Mouse (Mus musculus): ENCODE results near the gene Sema3b. TPM values are rescaled to one million over a fixed set of nuclear protein-coding genes. Genes with fewer than 3 reads are reported as not detected.

Gene Sema3b
- polyA plus RNA-seq, 1 experiment, result not detected

DNA sequence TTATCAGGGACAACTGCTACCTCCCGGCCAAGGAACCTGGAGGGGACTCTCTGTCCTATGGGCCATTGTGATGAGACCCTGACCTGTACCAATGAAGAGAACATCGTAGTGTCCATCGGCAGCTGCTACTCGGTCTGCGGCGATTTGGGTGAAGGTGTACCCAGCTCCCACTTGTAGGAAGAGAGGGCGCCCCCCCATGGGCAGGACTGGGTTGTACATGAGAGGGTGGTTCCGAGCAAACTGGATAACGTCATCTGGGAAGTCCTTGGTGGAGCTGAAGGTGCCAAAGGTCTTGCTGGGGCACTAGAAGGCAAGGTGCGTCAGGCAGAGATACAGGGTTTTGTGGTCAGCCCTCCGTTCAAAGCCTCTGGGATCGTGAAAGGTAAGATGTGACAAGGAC, 8.3 kb downstream of the Sema3b start:
- Histone ChIP-seq H3K36me3 (ENCODE audit: control insufficient read depth) (peaks cover 5% of the 10 kb centered on the region), H3K9me3 (ENCODE audit: control insufficient read depth, low read length) (no peaks in the 10 kb centered on the region), H3K4me3 (replicated peaks) (no peak overlapping the region), H3K27me3 (ENCODE audit: control insufficient read depth) (peaks cover 49% of the 10 kb centered on the region), H3K4me1 (ENCODE audit: control insufficient read depth) (peaks cover 55% of the 10 kb centered on the region)
- TF ChIP-seq GATA1 (IDR thresholded peaks at IDR 0.05; ENCODE audit: low read length) (no peak), TAL1 (IDR thresholded peaks at IDR 0.05; ENCODE audit: low read length) (no peak)

DNA sequence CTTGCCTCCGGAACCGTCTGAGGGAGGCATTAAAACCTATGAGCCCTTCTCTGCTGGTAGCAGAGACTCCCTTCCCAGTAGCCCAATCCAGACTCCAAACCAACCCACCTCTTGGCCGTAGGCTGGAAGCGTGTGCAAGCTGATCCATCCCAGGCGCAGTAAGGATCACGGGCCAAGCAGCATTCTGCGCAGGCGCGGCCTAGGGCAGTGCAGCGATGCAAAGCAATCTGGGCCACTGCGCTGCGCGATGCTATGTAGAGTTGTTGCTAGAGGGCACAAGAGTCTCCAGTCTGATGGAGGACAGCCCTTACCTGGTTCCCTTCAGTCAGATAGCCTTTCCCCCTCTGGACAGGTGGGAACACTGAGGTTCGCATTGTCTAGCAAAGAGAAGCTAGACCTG, 9.2 kb downstream of the Sema3b start:
- Histone ChIP-seq H3K27me3 (ENCODE audit: control insufficient read depth) (peaks cover 45% of the 10 kb centered on the region), H3K9me3 (ENCODE audit: control insufficient read depth, low read length) (no peaks in the 10 kb centered on the region), H3K4me3 (replicated peaks) (no peak overlapping the region), H3K4me1 (ENCODE audit: control insufficient read depth) (peaks cover 47% of the 10 kb centered on the region), H3K36me3 (ENCODE audit: control insufficient read depth) (peaks cover 12% of the 10 kb centered on the region)
- no peak for TF ChIP-seq GATA1 (IDR thresholded peaks at IDR 0.05; ENCODE audit: low read length)
- TF ChIP-seq TAL1 (IDR thresholded peaks at IDR 0.05; ENCODE audit: low read length), result no peak

DNA sequence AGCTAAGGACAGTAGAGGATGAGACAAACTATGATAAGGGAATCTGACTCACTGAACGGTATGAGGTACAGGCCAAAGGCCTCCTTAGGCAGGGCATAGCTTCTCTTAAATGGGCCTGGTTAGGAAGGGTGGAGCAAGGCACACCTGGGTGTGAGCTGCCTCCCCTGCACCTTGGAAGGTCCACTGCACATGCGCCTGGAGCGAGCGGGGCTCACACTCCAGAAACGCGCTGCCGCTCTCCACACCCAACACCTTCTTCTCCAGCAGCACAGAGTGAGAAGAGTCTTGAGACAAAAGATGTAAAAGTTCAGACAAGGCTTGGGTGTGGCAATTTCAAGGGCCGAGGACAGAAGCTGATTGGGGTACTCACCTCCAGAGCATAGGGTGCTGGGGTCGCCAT, 9.6 kb downstream of the Sema3b start:
- Histone ChIP-seq H3K27me3 (ENCODE audit: control insufficient read depth) (peaks cover 43% of the 10 kb centered on the region), H3K9me3 (ENCODE audit: control insufficient read depth, low read length) (no peaks in the 10 kb centered on the region), H3K4me1 (ENCODE audit: control insufficient read depth) (peaks cover 45% of the 10 kb centered on the region), H3K4me3 (replicated peaks) (no peak overlapping the region), H3K36me3 (ENCODE audit: control insufficient read depth) (peaks cover 16% of the 10 kb centered on the region)
- TF ChIP-seq TAL1 (IDR thresholded peaks at IDR 0.05; ENCODE audit: low read length), result no peak
- TF ChIP-seq GATA1 (IDR thresholded peaks at IDR 0.05; ENCODE audit: low read length), result no peak

DNA sequence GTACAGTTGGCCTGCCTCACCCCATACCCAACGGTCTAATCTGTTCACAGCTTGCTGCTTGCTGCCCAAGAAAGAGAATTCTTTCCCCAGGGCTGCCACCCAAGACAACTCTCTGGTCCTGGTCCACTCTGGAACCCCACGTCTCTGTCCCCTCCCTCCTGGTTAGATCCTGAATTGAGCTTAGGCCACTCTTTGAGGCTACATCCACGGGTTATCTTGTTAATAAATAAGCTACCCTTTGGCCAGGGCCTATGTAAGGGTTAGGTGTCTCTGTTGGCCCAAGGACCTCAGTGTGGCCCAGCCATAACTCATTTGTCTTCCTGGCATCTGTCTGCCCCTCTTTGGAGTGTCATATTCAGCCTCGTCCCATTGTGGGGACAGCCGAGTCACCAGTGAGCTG, 10.6 kb downstream of the Sema3b start:
- TF ChIP-seq TAL1 (IDR thresholded peaks at IDR 0.05; ENCODE audit: low read length) (no peak), GATA1 (IDR thresholded peaks at IDR 0.05; ENCODE audit: low read length) (no peak)
- no peak overlapping the region for H3K4me3 ChIP-seq (replicated peaks)
- H3K4me1 ChIP-seq (ENCODE audit: control insufficient read depth), result peaks cover 53% of the 10 kb centered on the region
- no peaks in the 10 kb centered on the region for H3K9me3 ChIP-seq (ENCODE audit: control insufficient read depth, low read length)
- peaks cover 37% of the 10 kb centered on the region for H3K27me3 ChIP-seq (ENCODE audit: control insufficient read depth)
- peaks cover 27% of the 10 kb centered on the region for H3K36me3 ChIP-seq (ENCODE audit: control insufficient read depth)

DNA sequence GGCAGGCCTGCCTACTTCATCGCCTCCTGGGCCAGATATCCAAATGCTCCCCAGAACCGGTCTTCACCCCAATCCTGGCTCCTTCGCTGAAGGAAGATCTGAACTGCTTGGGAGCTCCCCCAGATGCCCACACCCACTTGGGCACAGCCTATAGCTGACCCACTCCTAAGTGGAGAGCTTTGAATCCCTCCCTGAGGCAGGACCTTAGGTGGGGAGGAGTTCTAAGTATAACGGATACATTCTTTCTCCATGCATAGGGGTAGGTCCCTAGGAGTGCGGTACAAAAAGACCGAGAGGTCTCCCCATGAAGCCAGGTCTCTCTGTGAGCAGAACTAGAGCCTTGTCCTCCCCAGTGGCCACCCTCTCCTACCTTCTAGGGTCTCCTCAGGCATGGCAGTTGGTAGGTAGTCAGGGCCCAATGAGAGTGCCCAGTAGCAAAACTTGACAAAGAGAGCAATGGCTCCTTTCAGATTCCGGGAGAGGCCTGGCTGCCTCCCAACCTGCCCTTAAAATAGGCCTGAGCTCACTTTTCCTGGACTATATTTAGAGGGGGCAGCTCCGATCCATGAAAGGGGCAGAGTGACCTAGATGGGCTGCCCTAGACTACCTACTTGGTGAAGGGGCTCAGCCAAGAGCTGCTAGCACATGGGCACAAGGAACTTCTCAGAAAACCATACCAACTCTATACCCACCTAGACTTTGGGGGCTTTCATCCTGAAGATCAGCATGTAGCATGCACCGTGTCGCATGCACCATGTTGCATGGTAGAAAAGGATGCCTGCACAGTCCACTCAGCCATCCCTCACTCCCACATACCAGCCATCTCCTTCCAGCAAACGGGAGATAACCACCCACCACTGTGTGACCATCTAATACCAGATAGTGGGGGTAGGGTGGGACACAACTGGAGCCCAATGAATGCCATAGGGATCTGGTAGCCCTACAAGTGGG, 12.1 kb downstream of the Sema3b start:
- peaks cover 53% of the 10 kb centered on the region for H3K4me1 ChIP-seq (ENCODE audit: control insufficient read depth)
- H3K4me3 ChIP-seq (replicated peaks), result no peak overlapping the region
- TF ChIP-seq GATA1 (IDR thresholded peaks at IDR 0.05; ENCODE audit: low read length) (no peak), TAL1 (IDR thresholded peaks at IDR 0.05; ENCODE audit: low read length) (no peak)
- H3K36me3 ChIP-seq (ENCODE audit: control insufficient read depth), result peaks cover 42% of the 10 kb centered on the region
- H3K9me3 ChIP-seq (ENCODE audit: control insufficient read depth, low read length), result no peaks in the 10 kb centered on the region
- H3K27me3 ChIP-seq (ENCODE audit: control insufficient read depth), result peaks cover 33% of the 10 kb centered on the region

DNA sequence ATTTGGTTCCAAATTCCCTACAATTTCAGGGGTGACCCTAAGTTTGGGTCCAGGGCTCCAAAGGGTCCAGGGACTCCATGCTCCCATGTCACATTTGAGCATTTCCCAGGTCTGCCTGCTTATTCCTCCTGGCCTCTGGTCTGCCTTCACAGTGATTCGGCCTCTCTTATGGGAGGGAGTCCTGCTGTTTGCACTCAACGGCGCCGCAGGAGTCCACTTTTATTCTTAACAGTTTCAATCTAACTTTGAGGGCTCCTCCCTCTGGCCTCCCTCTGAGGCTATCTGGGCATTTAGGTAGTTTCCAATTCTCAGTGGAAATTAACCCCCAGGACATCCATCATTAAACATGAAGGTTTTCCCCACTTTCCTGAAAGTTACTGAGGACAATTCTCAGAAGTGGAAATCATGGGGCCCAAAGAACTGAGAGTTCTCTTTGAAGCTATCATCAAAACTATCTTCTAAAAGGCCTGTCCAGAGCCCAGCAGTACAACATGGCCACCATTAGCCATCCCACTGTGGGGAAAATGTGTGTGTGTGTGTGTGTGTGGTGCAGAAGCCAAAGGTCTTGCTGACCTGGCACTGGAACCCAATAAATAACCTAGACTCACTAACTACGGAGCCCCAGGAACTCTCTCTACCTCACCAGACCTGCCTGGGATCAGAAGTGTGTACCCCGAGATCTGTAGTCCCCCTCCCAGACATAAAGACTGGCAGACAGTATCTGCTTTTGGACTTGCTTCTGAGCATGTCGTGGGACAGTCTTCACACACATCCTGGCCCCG, 14.6 kb downstream of the Sema3b start:
- Histone ChIP-seq H3K36me3 (ENCODE audit: control insufficient read depth) (peaks cover 66% of the 10 kb centered on the region), H3K4me1 (ENCODE audit: control insufficient read depth) (peaks cover 56% of the 10 kb centered on the region), H3K4me3 (replicated peaks) (no peak overlapping the region), H3K27me3 (ENCODE audit: control insufficient read depth) (peaks cover 14% of the 10 kb centered on the region), H3K9me3 (ENCODE audit: control insufficient read depth, low read length) (no peaks in the 10 kb centered on the region)
- TF ChIP-seq TAL1 (IDR thresholded peaks at IDR 0.05; ENCODE audit: low read length) (no peak), GATA1 (IDR thresholded peaks at IDR 0.05; ENCODE audit: low read length) (no peak)

DNA sequence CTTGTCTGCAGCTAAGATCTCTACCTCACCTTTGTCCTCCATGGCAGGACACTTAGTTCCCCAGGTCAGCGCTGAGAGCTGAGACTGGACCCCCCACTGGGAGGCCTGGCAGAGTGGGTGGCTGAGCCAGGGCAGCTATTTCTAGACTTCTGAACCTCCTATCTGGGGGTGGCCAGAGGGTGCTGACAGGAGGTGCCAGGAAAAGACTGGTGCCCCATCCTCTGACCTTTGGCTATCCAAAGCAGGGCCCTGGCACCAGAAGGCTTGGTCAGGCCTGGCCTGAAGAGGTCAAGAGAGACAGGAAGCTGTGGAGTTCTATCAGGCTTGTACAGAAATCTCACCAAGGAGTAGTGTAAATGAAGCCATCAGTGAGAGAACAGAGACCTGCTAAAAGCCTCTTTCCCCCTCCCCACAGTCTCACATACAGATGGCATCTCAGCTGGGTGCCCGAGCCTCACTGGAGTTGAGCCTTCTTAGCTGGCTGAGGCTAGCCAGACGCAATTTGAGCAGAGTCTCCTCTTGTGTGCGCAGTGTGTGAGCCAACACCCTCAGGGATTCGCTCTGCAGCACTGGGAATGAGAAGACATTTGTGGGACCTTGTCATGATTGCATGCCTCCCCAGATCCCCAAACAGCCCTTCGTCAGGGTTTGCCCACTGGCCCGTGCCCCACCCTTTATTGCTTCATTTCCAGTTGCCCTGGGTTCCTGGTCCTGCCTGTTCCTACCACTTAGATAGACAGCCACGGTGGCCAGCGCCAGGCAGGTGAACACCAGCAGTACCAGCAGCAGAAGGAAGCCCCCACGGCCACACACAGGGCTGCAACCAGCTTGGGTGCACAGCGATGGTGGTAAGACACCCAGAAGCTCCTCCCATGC, 15.7 kb downstream of the Sema3b start:
- Histone ChIP-seq H3K27me3 (ENCODE audit: control insufficient read depth) (peaks cover 3% of the 10 kb centered on the region), H3K9me3 (ENCODE audit: control insufficient read depth, low read length) (no peaks in the 10 kb centered on the region), H3K4me3 (replicated peaks) (no peak overlapping the region), H3K36me3 (ENCODE audit: control insufficient read depth) (peaks cover 77% of the 10 kb centered on the region), H3K4me1 (ENCODE audit: control insufficient read depth) (peaks cover 64% of the 10 kb centered on the region)
- TF ChIP-seq GATA1 (IDR thresholded peaks at IDR 0.05; ENCODE audit: low read length) (no peak), TAL1 (IDR thresholded peaks at IDR 0.05; ENCODE audit: low read length) (no peak)

DNA sequence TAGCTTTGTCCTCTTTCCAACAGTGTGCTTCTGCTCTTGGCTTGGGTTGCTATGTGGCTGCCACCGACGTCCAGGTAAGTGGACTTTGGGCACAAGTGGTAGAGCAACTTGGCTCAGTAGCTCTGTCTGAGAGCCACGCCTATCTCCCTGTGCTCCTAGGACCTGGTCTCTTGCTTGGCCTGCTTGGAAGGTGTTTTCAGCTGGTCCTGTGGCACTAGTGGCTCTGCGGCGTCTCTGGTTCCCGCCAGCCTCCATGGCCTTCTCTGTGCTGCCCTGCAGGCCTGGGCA, 18.3 kb downstream of the Sema3b start:
- peaks cover 66% of the 10 kb centered on the region for H3K4me1 ChIP-seq (ENCODE audit: control insufficient read depth)
- TF ChIP-seq TAL1 (IDR thresholded peaks at IDR 0.05; ENCODE audit: low read length) (no peak), GATA1 (IDR thresholded peaks at IDR 0.05; ENCODE audit: low read length) (no peak)
- H3K36me3 ChIP-seq (ENCODE audit: control insufficient read depth), result peaks cover 81% of the 10 kb centered on the region
- H3K9me3 ChIP-seq (ENCODE audit: control insufficient read depth, low read length), result no peaks in the 10 kb centered on the region
- peak overlapping the region; percentile 78 for H3K4me3 ChIP-seq (replicated peaks)
- no peaks in the 10 kb centered on the region; the same call in 1 of the 2 replicates for H3K27me3 ChIP-seq (ENCODE audit: control insufficient read depth)

All from erythroblast, embryonic 14.5 days (primary cell).